Mouse (Mus musculus): ENCODE data around the gene Ranbp2. TPM values are rescaled to one million over a fixed set of nuclear protein-coding genes. Genes with fewer than 3 reads are reported as not detected.

Ranbp2 gene
- 10 to 100 TPM; 66.5 to 70.8 TPM for total RNA-seq (2021)
- long read RNA-seq, experiment 1, full-length matches to known transcripts: 1 of 6 reads
- long read RNA-seq, experiment 1, partial matches to known transcripts: 5 of 6 reads
- long read RNA-seq, experiment 1, other reads (novel, unspliced or antisense): 0 of 6 reads
- long read RNA-seq, experiment 2, full-length matches to known transcripts: 2 of 10 reads
- long read RNA-seq, experiment 2, partial matches to known transcripts: 8 of 10 reads
- long read RNA-seq, experiment 2, other reads (novel, unspliced or antisense): 0 of 10 reads

- DNase-seq (ENCODE audit: low spot score in 2 of 2): peak; percentile 97 to 99
Measured at GRCm38 (mm10) chr10:58446384-58447279, at the start of gene Ranbp2. TSS of gene Ranbp2 (plus strand) at chr10:58446920.

- DNase-seq (ENCODE audit: low spot score in 2 of 2): no peak
Measured at GRCm38 (mm10) chr10:58398941-58399340, 47.8 kb upstream of the Ranbp2 start.

GRCm38 (mm10) chr10:58401838-58402237 lies 44.9 kb upstream of the Ranbp2 start:
- DNase-seq (ENCODE audit: low spot score in 2 of 2): no peak

GRCm38 (mm10) chr10:58404639-58405038 lies 42.1 kb upstream of the Ranbp2 start:
- DNase-seq (ENCODE audit: low spot score in 2 of 2): no peak

- no peak for DNase-seq (ENCODE audit: low spot score in 2 of 2)
Measured at GRCm38 (mm10) chr10:58405285-58405948, 41.3 kb upstream of the Ranbp2 start.

GRCm38 (mm10) chr10:58405949-58406305 lies 40.8 kb upstream of the Ranbp2 start:
- DNase-seq (ENCODE audit: low spot score in 2 of 2): no peak

GRCm38 (mm10) chr10:58412331-58412730 lies 34.4 kb upstream of the Ranbp2 start:
- DNase-seq (ENCODE audit: low spot score in 2 of 2): no peak

- DNase-seq (ENCODE audit: low spot score in 2 of 2): no peak
Measured at GRCm38 (mm10) chr10:58412852-58413251, 33.9 kb upstream of the Ranbp2 start.

GRCm38 (mm10) chr10:58416702-58417101 lies 30.0 kb upstream of the Ranbp2 start:
- no peak for DNase-seq (ENCODE audit: low spot score in 2 of 2)

- DNase-seq (ENCODE audit: low spot score in 2 of 2): no peak
Measured at GRCm38 (mm10) chr10:58418290-58418971, 28.3 kb upstream of the Ranbp2 start.

- no peak for DNase-seq (ENCODE audit: low spot score in 2 of 2)
Measured at GRCm38 (mm10) chr10:58427930-58428329, 18.8 kb upstream of the Ranbp2 start.

GRCm38 (mm10) chr10:58445850-58446249 lies 870 bp upstream of the Ranbp2 start:
- peak in 1 of 2 experiments; percentile 30 for DNase-seq (ENCODE audit: low spot score in 2 of 2)

- DNase-seq (ENCODE audit: low spot score in 2 of 2): peak in 1 of 2 experiments; percentile 27
Measured at GRCm38 (mm10) chr10:58447280-58447781, 611 bp downstream of the Ranbp2 start.

- DNase-seq (ENCODE audit: low spot score in 2 of 2): no peak
Measured at GRCm38 (mm10) chr10:58451575-58451974, 4.9 kb downstream of the Ranbp2 start.

- no peak for DNase-seq (ENCODE audit: low spot score in 2 of 2)
Measured at GRCm38 (mm10) chr10:58452185-58452584, 5.5 kb downstream of the Ranbp2 start.

GRCm38 (mm10) chr10:58459896-58460295 lies 13.2 kb downstream of the Ranbp2 start:
- no peak for DNase-seq (ENCODE audit: low spot score in 2 of 2)

- peak in 1 of 2 experiments; percentile 67 for DNase-seq (ENCODE audit: low spot score in 2 of 2)
Measured at GRCm38 (mm10) chr10:58477086-58477755, 30.5 kb downstream of the Ranbp2 start.

GRCm38 (mm10) chr10:58478071-58478578 lies 31.4 kb downstream of the Ranbp2 start:
- no peak for DNase-seq (ENCODE audit: low spot score in 2 of 2)

- no peak for DNase-seq (ENCODE audit: low spot score in 2 of 2)
Measured at GRCm38 (mm10) chr10:58479954-58480490, 33.3 kb downstream of the Ranbp2 start.

- DNase-seq (ENCODE audit: low spot score in 2 of 2): no peak
Measured at GRCm38 (mm10) chr10:58491031-58491430, 44.3 kb downstream of the Ranbp2 start.

Measured in layer of hippocampus, postnatal 14 days (tissue).